Mouse (Mus musculus): ENCODE data around the gene Ebf1. TPM values are rescaled to one million over a fixed set of nuclear protein-coding genes. Genes with fewer than 3 reads are reported as not detected.
A peak's percentile ranks its signal among the peaks of the same experiment; 100 is the strongest.

The Ebf1 gene
- total RNA-seq, 2 experiments from 2014 or later, result 3.6 to 4.7 TPM

GRCm38 (mm10) chr11:44617734-44618586 lies 843 bp downstream of the Ebf1 start:
- DNase-seq (ENCODE audit: low spot score in 2 of 2), result peak in 1 of 2 experiments; percentile 42

GRCm38 (mm10) chr11:44619131-44619886 lies 2.2 kb downstream of the Ebf1 start:
- no peak for DNase-seq (ENCODE audit: low spot score in 2 of 2)

GRCm38 (mm10) chr11:44619887-44620693 lies 3.0 kb downstream of the Ebf1 start:
- DNase-seq (ENCODE audit: low spot score in 2 of 2), result no peak

GRCm38 (mm10) chr11:44620694-44621446 lies 3.8 kb downstream of the Ebf1 start:
- no peak for DNase-seq (ENCODE audit: low spot score in 2 of 2)

GRCm38 (mm10) chr11:44621615-44622014 lies 4.5 kb downstream of the Ebf1 start:
- no peak for DNase-seq (ENCODE audit: low spot score in 2 of 2)

GRCm38 (mm10) chr11:44622023-44622731 lies 5.1 kb downstream of the Ebf1 start:
- DNase-seq (ENCODE audit: low spot score in 2 of 2), result no peak

GRCm38 (mm10) chr11:44624564-44624963 lies 7.4 kb downstream of the Ebf1 start:
- DNase-seq (ENCODE audit: low spot score in 2 of 2), result no peak

GRCm38 (mm10) chr11:44626065-44626464 lies 8.9 kb downstream of the Ebf1 start:
- no peak for DNase-seq (ENCODE audit: low spot score in 2 of 2)

GRCm38 (mm10) chr11:44628412-44628811 lies 11.3 kb downstream of the Ebf1 start:
- DNase-seq (ENCODE audit: low spot score in 2 of 2), result no peak

- DNase-seq (ENCODE audit: low spot score in 2 of 2), result no peak
These were observed 15.2 kb downstream of the Ebf1 start for GRCm38 (mm10) chr11:44632064-44632968.

- no peak for DNase-seq (ENCODE audit: low spot score in 2 of 2)
These were observed 16.0 kb downstream of the Ebf1 start for GRCm38 (mm10) chr11:44633001-44633693.

- DNase-seq (ENCODE audit: low spot score in 2 of 2), result no peak
These were observed 17.6 kb downstream of the Ebf1 start for GRCm38 (mm10) chr11:44634552-44635193.

- DNase-seq (ENCODE audit: low spot score in 2 of 2), result no peak
These were observed 19.1 kb downstream of the Ebf1 start for GRCm38 (mm10) chr11:44636241-44636640.

GRCm38 (mm10) chr11:44638193-44638754 lies 21.2 kb downstream of the Ebf1 start:
- no peak for DNase-seq (ENCODE audit: low spot score in 2 of 2)

- DNase-seq (ENCODE audit: low spot score in 2 of 2), result no peak
These were observed 24.4 kb downstream of the Ebf1 start for GRCm38 (mm10) chr11:44641496-44641895.

- DNase-seq (ENCODE audit: low spot score in 2 of 2), result no peak
These were observed 37.4 kb downstream of the Ebf1 start for GRCm38 (mm10) chr11:44654340-44655019.

GRCm38 (mm10) chr11:44655468-44655867 lies 38.4 kb downstream of the Ebf1 start:
- DNase-seq (ENCODE audit: low spot score in 2 of 2), result no peak
